In genomic region chr7:19328425-19328824, GRCm38 (mm10) we compare ENCODE assay signal across 17 mouse cellular contexts. TPM values are rescaled to one million over a fixed set of nuclear protein-coding genes. Genes with fewer than 3 reads are reported as not detected.
DNase-seq lines count a peak whose midpoint lies in the region; ATAC-seq and TF ChIP-seq lines count a peak whose summit lies in the region.
"Had no signal": no experiment of that assay in that cellular context is flagged by ENCODE, and none has a peak within 500 bp of the region (broad histone marks: within the 10 kb centered on the region; RNA-seq: fewer than 3 reads in every experiment).

No protein-coding gene starts in this region.

- H3K4me3 ChIP-seq in embryonic facial prominence, embryonic 11.5 days (ENCODE audit: low read depth, low read length): no peak overlapping the region
- no peak overlapping the region for H3K4me3 ChIP-seq in embryonic facial prominence, embryonic 10.5 days
- no peak overlapping the region for H3K4me3 ChIP-seq in layer of hippocampus, adult 2 months
- H3K4me3 ChIP-seq in cortical plate, adult 2 months (ENCODE audit: insufficient read depth, low read length): no peak overlapping the region
- H3K4me3 ChIP-seq: forebrain, embryonic 13.5 days; intestine, embryonic 15.5 days; midbrain, embryonic 13.5 days; neural tube, embryonic 12.5 days had no signal

- no peaks in the 10 kb centered on the region for H3K36me3 ChIP-seq in embryonic facial prominence, embryonic 11.5 days (replicated peaks; ENCODE audit: control insufficient read depth, insufficient read depth, low read depth, low read length)
- H3K36me3 ChIP-seq in embryonic facial prominence, embryonic 10.5 days (replicated peaks): no peaks in the 10 kb centered on the region
- H3K36me3 ChIP-seq: intestine, embryonic 15.5 days; midbrain, embryonic 13.5 days; neural tube, embryonic 12.5 days had no signal

- peak; percentile 10 for DNase-seq in embryonic facial prominence, embryonic 11.5 days (ENCODE audit: low spot score)
- DNase-seq in embryonic facial prominence, embryonic 10.5 days (ENCODE audit: low spot score): no peak
- no peak for DNase-seq in layer of hippocampus, adult 2 months (ENCODE audit: low spot score in 2 of 2)
- no peak for DNase-seq in layer of hippocampus, adult 8-10 months (ENCODE audit: low spot score in 2 of 2)
- peak; percentile 54 for DNase-seq in CD4-positive helper T cell, adult 2 months (ENCODE audit: low read depth, low spot score)
- no peak for DNase-seq in adrenal gland, postnatal 4 days (ENCODE audit: low spot score in 2 of 2)
- DNase-seq: adrenal gland, postnatal 14 days; cerebellum, postnatal 25 days; kidney, postnatal 4 days; lung, postnatal 14 days had no signal

- no peaks in the 10 kb centered on the region for H3K4me1 ChIP-seq in embryonic facial prominence, embryonic 11.5 days (ENCODE audit: control insufficient read depth, insufficient read depth, low read length)
- H3K4me1 ChIP-seq in embryonic facial prominence, embryonic 10.5 days: peaks cover 32% of the 10 kb centered on the region
- H3K4me1 ChIP-seq in cortical plate, adult 2 months (ENCODE audit: control insufficient read depth, insufficient read depth, low read length): peaks cover 3% of the 10 kb centered on the region

- H3K4me2 ChIP-seq in embryonic facial prominence, embryonic 11.5 days (ENCODE audit: low read depth, low read length): no peak overlapping the region
- H3K4me2 ChIP-seq: forebrain, embryonic 13.5 days; intestine, embryonic 15.5 days; midbrain, embryonic 13.5 days; neural tube, embryonic 12.5 days had no signal

- ATAC-seq in embryonic facial prominence, embryonic 11.5 days (replicated peaks; ENCODE audit: insufficient number of reproducible peaks, low FRiP score, low TSS enrichment, low read depth): no peak
- ATAC-seq in frontal cortex, adult (ENCODE audit: low TSS enrichment): no peak
- ATAC-seq: forebrain, embryonic 13.5 days; intestine, embryonic 15.5 days; midbrain, embryonic 13.5 days had no signal

- no peaks in the 10 kb centered on the region for H3K9me3 ChIP-seq in embryonic facial prominence, embryonic 11.5 days (replicated peaks; ENCODE audit: control insufficient read depth, low read length)
- no peaks in the 10 kb centered on the region for H3K9me3 ChIP-seq in embryonic facial prominence, embryonic 10.5 days
- H3K9me3 ChIP-seq: forebrain, embryonic 13.5 days; intestine, embryonic 15.5 days; midbrain, embryonic 13.5 days; neural tube, embryonic 12.5 days had no signal

- no peak overlapping the region for H3K9ac ChIP-seq in embryonic facial prominence, embryonic 11.5 days (replicated peaks; ENCODE audit: low read length)
- H3K9ac ChIP-seq: forebrain, embryonic 13.5 days; intestine, embryonic 15.5 days; midbrain, embryonic 13.5 days had no signal

- TF ChIP-seq CTCF in layer of hippocampus, adult 2 months (conservative IDR thresholded peaks at IDR 0.05): peak; percentile 67
- 0 out of 2 replicates have a peak, but pooled peaks have one; percentile 2 for TF ChIP-seq CTCF in cortical plate, adult 2 months (IDR thresholded peaks at IDR 0.05; ENCODE audit: extremely low read depth, insufficient read depth, low read length)

- no peak for TF ChIP-seq POLR2A in cortical plate, adult 2 months (IDR thresholded peaks at IDR 0.05; ENCODE audit: extremely low read depth, insufficient read depth, low read length)

- no peak overlapping the region for H3K27ac ChIP-seq in embryonic facial prominence, embryonic 11.5 days (replicated peaks; ENCODE audit: low read depth, low read length)
- H3K27ac ChIP-seq in embryonic facial prominence, embryonic 10.5 days (replicated peaks): no peak overlapping the region
- no peak overlapping the region for H3K27ac ChIP-seq in layer of hippocampus, adult 2 months
- H3K27ac ChIP-seq in cortical plate, adult 2 months (ENCODE audit: insufficient read depth, low read length): no peak overlapping the region
- H3K27ac ChIP-seq: forebrain, embryonic 13.5 days; midbrain, embryonic 13.5 days; neural tube, embryonic 12.5 days had no signal

- no peaks in the 10 kb centered on the region for H3K27me3 ChIP-seq in embryonic facial prominence, embryonic 11.5 days (ENCODE audit: control insufficient read depth, insufficient read depth, low read length)
- peaks cover 38% of the 10 kb centered on the region for H3K27me3 ChIP-seq in embryonic facial prominence, embryonic 10.5 days (replicated peaks; ENCODE audit: low read depth, poor library complexity, severe bottlenecking)
- H3K27me3 ChIP-seq: forebrain, embryonic 13.5 days; intestine, embryonic 15.5 days; neural tube, embryonic 12.5 days had no signal

RNA-seq across cellular contexts. Expression of gene Ercc1, which starts 16.2 kb away (rescaled TPM):
- 87.1 and 94.5 TPM in 2 replicates for polyA plus RNA-seq in embryonic facial prominence, embryonic 11.5 days (2014; fragmentation: Nextera tagmentation; extraction: Ambion mirVana)
- polyA plus RNA-seq in embryonic facial prominence, embryonic 10.5 days (2016; fragmentation: Nextera tagmentation; extraction: Ambion mirVana): 102 and 107 TPM in 2 replicates
- 10 to 100 TPM; 51.7 to 51.9 TPM for total RNA-seq in layer of hippocampus, adult 2 months (2021)
- total RNA-seq in layer of hippocampus, adult 8-10 months (2022): 10 to 100 TPM; 41.9 to 47.8 (median 43.2) TPM
- polyA plus RNA-seq in cortical plate, adult 2 months (2012; rRNA removed): 53.8 and 59.1 TPM in 2 replicates
- 10 to 100 TPM; 38.6 to 45.2 TPM for total RNA-seq in adrenal gland, postnatal 4 days (2021)

RNA-seq across cellular contexts. Expression of gene Fosb, which starts 18.6 kb away (rescaled TPM):
- polyA plus RNA-seq in embryonic facial prominence, embryonic 11.5 days (2014; fragmentation: Nextera tagmentation; extraction: Ambion mirVana): not detected in 2 replicates
- polyA plus RNA-seq in embryonic facial prominence, embryonic 10.5 days (2016; fragmentation: Nextera tagmentation; extraction: Ambion mirVana): 0.09 TPM in 1 of 2 replicates, not detected in the other
- total RNA-seq in layer of hippocampus, adult 2 months (2021): 10 to 100 TPM; 12.8 to 14.1 TPM
- total RNA-seq in layer of hippocampus, adult 8-10 months (2022): 10 to 100 TPM in 3 of 4 experiments, 1 to 10 TPM in 1; 5.4 to 13.8 (median 10.7) TPM
- polyA plus RNA-seq in cortical plate, adult 2 months (2012; rRNA removed): 5.1 and 7.1 TPM in 2 replicates
- under 1 TPM; 0.85 to 0.98 TPM for total RNA-seq in adrenal gland, postnatal 4 days (2021)
- polyA plus RNA-seq: midbrain, embryonic 13.5 days; neural tube, embryonic 12.5 days had no signal

RNA-seq across cellular contexts. Expression of gene Cd3eap, which starts 30.9 kb away (rescaled TPM):
- 20.1 and 21.5 TPM in 2 replicates for polyA plus RNA-seq in embryonic facial prominence, embryonic 11.5 days (2014; fragmentation: Nextera tagmentation; extraction: Ambion mirVana)
- polyA plus RNA-seq in embryonic facial prominence, embryonic 10.5 days (2016; fragmentation: Nextera tagmentation; extraction: Ambion mirVana): 26.8 and 28.9 TPM in 2 replicates
- 10 to 100 TPM; 18.1 to 19.5 TPM for total RNA-seq in layer of hippocampus, adult 2 months (2021)
- 10 to 100 TPM; 18.3 to 20.2 (median 19.0) TPM for total RNA-seq in layer of hippocampus, adult 8-10 months (2022)
- polyA plus RNA-seq in cortical plate, adult 2 months (2012; rRNA removed): 14.4 and 14.6 TPM in 2 replicates
- total RNA-seq in adrenal gland, postnatal 4 days (2021): 10 to 100 TPM; 14.1 to 16.1 TPM

RNA-seq across cellular contexts. Expression of gene Ppp1r13l, which starts 31.1 kb away (rescaled TPM):
- 4.7 and 5.2 TPM in 2 replicates for polyA plus RNA-seq in embryonic facial prominence, embryonic 11.5 days (2014; fragmentation: Nextera tagmentation; extraction: Ambion mirVana)
- 6.9 and 7.1 TPM in 2 replicates for polyA plus RNA-seq in embryonic facial prominence, embryonic 10.5 days (2016; fragmentation: Nextera tagmentation; extraction: Ambion mirVana)
- 1 to 10 TPM; 6.1 to 6.9 TPM for total RNA-seq in layer of hippocampus, adult 2 months (2021)
- 1 to 10 TPM; 5.7 to 9.2 (median 8.1) TPM for total RNA-seq in layer of hippocampus, adult 8-10 months (2022)
- polyA plus RNA-seq in cortical plate, adult 2 months (2012; rRNA removed): 5.0 and 5.4 TPM in 2 replicates
- total RNA-seq in adrenal gland, postnatal 4 days (2021): 1 to 10 TPM; 9.1 to 9.6 TPM

RNA-seq across cellular contexts. Expression of gene Rtn2, which starts 46.0 kb away (rescaled TPM):
- 15.8 and 17.5 TPM in 2 replicates for polyA plus RNA-seq in embryonic facial prominence, embryonic 11.5 days (2014; fragmentation: Nextera tagmentation; extraction: Ambion mirVana)
- 16.6 and 18.8 TPM in 2 replicates for polyA plus RNA-seq in embryonic facial prominence, embryonic 10.5 days (2016; fragmentation: Nextera tagmentation; extraction: Ambion mirVana)
- total RNA-seq in layer of hippocampus, adult 2 months (2021): 10 to 100 TPM; 90.3 to 92.7 TPM
- 10 to 100 TPM; 76.6 to 96.7 (median 85.4) TPM for total RNA-seq in layer of hippocampus, adult 8-10 months (2022)
- polyA plus RNA-seq in cortical plate, adult 2 months (2012; rRNA removed): 140 TPM in 2 replicates
- total RNA-seq in adrenal gland, postnatal 4 days (2021): 10 to 100 TPM; 19.3 to 28.8 TPM
- total RNA-seq: hematopoietic stem cell, adult 5-6 weeks had no signal

Comparison
In these comparisons a context has a peak if more than half of its experiments do, and no peak if none do; other contexts are left out.
1. DNase-seq: peak in embryonic facial prominence, embryonic 11.5 days (single experiment) and CD4-positive helper T cell, adult 2 months (single experiment); none in embryonic facial prominence, embryonic 10.5 days (single experiment), layer of hippocampus, adult 2 months (0 of 2), layer of hippocampus, adult 8-10 months (0 of 2) and adrenal gland, postnatal 4 days (0 of 2).